Mouse (Mus musculus) fibroblast of lung, adult 2 months (primary cell): ENCODE results near the gene Serp2.
"Not testable (repeated sequence)": the region's sequence is repeated elsewhere in the genome, so short reads cannot be mapped to it uniquely, and the experiment has no call there.

Experiments used
- DNase-seq: peaks from one replicate; pipeline ENCODE4 v3.0.0-alpha.2; 2011; ENCODE audit warnings: low read depth

Gene Serp2

DNA sequence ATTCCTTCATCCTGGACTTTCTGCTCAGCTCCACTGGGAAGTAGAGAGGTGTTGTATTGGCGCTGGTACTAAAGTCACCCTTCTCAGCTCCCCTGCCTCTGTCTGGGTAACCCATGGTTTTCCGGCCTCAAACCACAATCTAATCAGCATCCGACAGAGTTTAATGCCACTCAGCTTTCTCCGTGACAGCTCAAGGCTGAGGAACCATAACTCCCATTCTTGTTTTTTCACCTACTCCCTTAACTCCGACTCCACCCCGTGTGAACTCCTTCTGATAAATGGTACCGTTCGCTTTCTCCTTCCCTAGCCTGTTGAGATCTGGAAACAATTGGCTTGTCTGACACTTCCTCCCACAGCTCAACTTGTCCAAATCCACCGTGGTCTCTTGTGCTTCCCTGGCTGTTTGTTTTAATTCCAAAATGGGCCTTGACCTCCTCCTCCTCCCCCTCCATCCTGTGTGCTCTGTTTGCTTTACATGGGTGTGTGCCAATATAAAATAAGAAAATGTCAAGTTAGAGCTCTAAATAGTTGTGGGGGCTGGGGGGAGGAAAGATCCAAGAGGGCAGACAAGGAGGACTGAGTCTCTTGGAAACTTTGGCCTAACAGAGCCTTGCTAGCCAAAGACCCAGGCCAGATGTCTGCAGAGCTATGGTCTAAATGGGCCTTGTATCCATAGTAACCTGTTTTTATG, 12.7 kb upstream of the Serp2 start:
- peak; percentile 69 for DNase-seq

DNA sequence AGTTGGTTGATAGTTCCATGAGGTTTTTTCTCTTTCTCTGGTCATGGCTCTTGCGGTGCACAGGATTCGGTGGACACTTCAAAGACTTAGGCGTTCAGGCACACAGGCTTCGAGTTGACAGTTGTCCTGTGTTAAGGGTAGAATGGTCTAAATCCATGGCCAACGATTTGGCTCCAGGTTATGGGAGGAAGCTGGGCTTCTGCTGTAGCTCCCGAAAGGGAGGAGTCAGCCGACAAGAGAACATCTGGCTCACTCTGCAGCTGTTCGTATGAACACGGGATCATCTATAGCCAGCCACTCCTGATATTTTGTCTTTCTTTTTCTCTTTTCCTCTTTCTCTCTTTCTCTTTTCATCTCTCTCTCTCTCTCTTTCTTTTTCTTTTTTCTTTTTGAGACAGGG, 11.9 kb upstream of the Serp2 start:
- no peak for DNase-seq

GRCm38 (mm10) chr14:76567280-76567679, 10.6 kb upstream of the Serp2 start:
- DNase-seq, result no peak

DNA sequence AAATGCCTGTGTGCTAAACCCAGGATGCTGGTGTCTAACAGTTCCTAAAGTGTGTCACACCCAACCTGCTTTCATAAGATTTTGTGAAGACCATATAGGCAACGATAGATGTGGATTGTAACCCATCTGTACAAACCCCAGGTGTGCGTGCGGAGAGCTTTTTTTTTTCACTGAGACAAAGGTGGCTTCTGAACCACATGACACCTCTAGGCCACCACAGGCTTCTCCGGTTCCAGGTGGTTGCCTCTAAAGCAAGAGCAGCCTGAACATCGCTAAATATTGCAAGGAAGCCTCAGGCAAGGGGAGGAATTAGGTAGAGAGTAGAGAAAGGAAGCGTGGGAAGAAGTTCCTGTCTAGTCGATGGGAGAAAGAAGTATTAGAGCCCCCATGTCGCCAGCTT, 10.0 kb upstream of the Serp2 start:
- no peak for DNase-seq

- DNase-seq, result no peak
Observed at GRCm38 (mm10) chr14:76566193-76566592, 9.5 kb upstream of the Serp2 start.

DNA sequence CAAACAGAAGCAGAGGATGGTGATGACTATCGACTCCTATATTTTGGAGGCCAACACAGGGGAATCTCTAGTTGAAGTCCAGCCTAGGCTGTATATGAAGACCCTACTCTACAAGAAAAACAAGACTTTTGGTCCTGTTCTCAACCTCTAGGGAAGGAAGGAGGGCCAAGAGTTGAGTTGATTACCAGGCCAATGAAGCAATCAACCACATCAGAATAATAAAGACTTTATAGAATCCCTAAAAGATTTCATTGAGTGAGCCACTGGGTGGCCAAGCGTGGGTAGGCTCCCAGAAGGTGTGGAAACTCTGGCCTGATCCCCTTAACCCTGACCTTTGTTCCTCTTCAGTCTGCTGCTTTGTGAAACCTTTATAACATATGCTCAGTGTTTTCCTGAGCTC, 2.5 kb upstream of the Serp2 start:
- DNase-seq, result no peak

DNA sequence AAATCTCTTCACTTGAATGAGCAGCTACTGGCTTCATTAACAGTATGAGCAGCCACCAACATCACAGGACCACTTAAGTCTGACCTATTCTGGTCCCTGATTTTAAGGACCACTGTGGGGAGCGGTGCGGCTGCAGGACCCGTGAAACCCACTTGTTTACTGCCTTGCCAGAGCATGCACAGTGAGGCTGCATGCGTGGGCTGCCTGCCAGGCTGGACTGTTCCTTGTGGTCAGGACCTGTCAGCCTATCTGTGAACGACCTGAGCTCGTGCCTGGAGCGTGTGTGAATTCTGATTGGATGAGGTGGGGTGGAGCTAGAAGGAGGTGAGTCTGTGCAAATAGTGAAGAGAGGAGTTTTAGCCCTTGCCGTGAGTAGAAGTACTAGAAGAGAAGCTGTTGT, 1.5 kb upstream of the Serp2 start:
- DNase-seq, result not testable (repeated sequence)

DNA sequence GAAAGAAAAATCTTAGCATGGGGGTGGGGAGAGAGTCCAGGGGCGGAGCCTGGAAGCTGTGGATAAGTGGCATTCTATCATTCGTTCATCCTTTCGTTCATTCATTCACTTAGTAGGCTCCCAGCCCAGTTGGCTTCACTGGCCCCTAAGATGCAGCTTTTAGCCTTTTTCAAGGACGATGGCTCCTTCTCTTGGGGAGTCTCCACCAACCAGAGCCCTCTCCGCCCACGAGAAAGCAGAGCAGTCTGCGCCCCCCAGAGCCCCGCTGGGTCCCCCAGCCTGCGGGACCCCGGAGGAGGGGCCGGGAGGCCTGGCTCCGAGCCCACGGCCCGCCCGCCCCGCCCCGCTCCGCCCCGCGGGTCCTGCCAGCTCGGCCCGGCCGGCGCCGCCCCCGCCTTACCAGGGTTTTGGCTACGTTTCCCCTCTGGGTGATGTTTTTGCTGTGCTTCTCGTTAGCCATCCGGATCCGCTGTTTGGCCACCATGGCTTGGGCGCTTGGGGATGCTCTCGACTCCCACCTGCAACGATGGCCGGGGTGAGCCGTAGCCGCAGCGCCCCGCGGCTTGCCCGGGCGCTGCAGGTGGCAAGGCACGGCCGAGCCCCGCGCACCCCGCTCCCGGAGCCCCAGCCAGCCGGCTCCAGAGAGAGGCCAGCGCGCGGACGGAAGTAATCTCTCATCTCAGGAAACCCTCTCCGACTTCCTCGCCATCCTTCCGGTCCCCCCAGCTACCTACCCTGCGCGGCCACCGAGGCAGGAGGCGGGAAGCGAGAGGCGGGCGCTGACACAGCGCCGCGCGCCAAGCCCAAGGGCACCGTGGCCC, 448 bp downstream of the Serp2 start:
- DNase-seq, result no peak

DNA sequence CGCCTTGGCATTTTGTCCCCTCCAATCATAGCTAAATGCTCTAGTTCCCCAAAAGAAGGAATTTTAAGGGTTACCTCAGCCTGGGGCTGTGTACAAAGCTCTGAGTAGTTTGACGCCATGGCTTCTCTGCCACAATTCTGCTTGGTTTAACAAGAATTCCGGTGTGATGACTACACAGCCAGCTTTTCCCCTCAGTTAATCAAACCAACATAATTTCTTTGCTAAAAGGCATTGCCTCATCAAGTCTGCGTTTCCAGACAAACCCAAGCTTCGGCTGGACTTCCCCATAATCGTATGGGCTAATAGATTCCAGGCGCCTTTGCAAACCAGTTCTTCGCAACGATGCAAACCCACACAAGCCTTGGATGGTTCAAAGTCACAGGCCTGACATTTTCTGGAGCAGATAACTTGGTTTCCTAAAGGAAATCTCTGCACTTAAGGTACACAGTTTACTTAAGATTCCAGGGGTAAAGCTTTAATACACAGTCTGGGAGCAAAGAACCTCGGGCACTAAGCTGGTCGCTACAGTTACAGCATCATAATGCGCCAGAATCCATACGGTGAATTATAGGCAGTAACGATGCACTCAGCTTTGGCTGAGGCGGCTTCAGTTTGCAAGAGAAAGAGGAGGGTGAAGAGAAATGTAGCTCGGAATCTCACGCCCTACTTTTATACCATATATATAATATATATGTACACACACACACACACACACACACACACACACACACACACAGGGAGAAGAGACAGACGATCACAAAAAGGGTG, 1.2 kb downstream of the Serp2 start:
- DNase-seq, result peak; percentile 89

- DNase-seq, result no peak
Observed at GRCm38 (mm10) chr14:76544136-76544535, 12.6 kb downstream of the Serp2 start.

DNA sequence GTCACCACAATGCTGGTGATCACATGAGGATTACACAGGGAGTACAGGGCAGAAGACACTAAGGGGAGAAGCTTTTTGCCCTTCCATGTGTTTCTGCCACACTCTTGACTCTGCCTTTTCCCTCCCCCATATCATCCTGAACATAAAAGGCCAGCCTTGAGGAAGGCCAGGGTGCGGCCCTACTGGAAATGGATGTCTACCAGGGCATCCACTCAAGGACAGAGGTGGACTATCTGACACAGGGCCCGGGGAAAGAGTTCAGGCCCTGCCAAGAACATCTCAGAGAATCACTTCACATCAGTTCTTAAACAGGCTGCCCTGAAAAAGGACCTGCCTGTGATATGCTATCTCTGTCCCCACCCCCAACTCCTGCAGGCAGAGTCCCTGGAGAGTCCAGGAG, 15.3 kb downstream of the Serp2 start:
- no peak for DNase-seq

- DNase-seq, result no peak
Observed at GRCm38 (mm10) chr14:76540005-76540670, 16.6 kb downstream of the Serp2 start.

GRCm38 (mm10) chr14:76536921-76537320, 19.8 kb downstream of the Serp2 start:
- DNase-seq, result no peak

- DNase-seq, result no peak
Observed at GRCm38 (mm10) chr14:76535096-76535495, 21.6 kb downstream of the Serp2 start.

GRCm38 (mm10) chr14:76533170-76533815, 23.4 kb downstream of the Serp2 start:
- no peak for DNase-seq

- DNase-seq, result no peak
Observed at GRCm38 (mm10) chr14:76532257-76533169, 24.2 kb downstream of the Serp2 start.

GRCm38 (mm10) chr14:76531027-76531660, 25.5 kb downstream of the Serp2 start:
- no peak for DNase-seq

DNA sequence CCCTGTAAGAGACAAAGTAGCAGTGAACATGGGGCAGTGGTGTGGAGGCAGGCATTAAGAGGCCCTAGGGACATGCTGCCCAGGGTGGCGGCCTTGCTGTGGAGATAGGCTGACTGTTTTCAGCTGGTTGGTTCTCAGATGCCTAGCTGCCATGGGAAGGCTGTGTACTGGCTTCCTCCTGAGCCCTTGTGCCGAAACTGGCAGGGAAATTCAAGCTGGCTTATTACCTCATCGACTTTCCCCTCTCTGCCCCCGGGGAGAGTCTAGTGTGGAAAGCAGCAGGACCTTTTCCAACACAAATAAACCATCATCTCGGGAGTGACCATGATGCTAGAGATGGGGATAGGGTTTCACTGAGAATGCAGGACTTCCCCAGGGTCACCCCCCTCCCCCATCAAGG, 28.0 kb downstream of the Serp2 start:
- peak; percentile 82 for DNase-seq

DNA sequence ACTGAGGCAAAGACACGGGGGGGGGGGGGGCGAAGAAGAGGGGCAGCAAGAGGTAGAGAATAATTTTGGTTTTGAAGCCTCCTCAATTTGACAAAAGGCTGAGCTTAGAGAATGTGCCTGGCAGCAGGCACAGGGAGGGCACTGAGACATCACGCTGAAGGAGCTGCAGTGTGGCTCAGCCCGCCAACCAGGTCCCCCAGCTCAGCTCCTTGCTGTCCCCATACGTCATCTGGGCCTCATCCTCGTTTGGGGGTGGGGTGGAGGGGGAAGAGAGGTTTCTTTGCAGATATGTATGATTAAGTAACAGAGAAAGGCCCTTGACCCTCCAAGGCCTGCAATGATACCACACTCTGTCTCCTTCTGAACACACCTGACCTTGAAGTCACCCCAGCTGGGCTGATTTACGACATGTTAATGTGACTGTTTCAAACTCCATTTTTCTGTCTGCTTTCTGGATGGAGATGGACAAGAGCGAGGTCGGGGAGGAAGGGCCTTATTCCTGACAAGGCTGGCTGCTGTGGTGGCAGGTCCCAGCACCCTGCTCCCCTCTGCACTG, 28.9 kb downstream of the Serp2 start:
- no peak for DNase-seq
